Mouse (Mus musculus) midbrain, embryonic 13.5 days (tissue): Measurements from ENCODE around the gene Fndc7. TPM values are rescaled to one million over a fixed set of nuclear protein-coding genes. Genes with fewer than 3 reads are reported as not detected.

Experiments
- ATAC-seq: fragments of 200-750 bp; cut with Nextera tagmentation; 2 replicates; pipeline ENCODE4 v1.8.0; 2017; ENCODE audit warnings: mild to moderate bottlenecking, moderate TSS enrichment, moderate library complexity
- H3K27ac ChIP-seq: fragments of 300-500 bp; sonication (generic); 2 replicates; pipeline ENCODE4 v1.5.1; 2015; ENCODE audit warnings: inconsistent platforms, mild to moderate bottlenecking, moderate library complexity
- H3K27me3 ChIP-seq: fragments of 300-500 bp; sonication (generic); 2 replicates; pipeline ENCODE4 v1.6.1; 2015; ENCODE audit warnings: mild to moderate bottlenecking, inconsistent platforms
- H3K36me3 ChIP-seq: fragments of 300-500 bp; sonication (generic); 2 replicates; pipeline ENCODE4 v1.6.1; 2015; ENCODE audit warnings: mild to moderate bottlenecking, inconsistent platforms
- H3K4me1 ChIP-seq: fragments of 300-500 bp; sonication (generic); replicated peaks from 2 replicates; pipeline ENCODE4 v1.6.1; 2015; ENCODE audit warnings: inconsistent platforms
- H3K4me2 ChIP-seq: fragments of 300-500 bp; sonication (generic); replicated peaks from 2 replicates; pipeline ENCODE4 v1.6.1; 2015; ENCODE audit warnings: moderate library complexity, mild to moderate bottlenecking, inconsistent platforms
- H3K4me3 ChIP-seq: fragments of 300-500 bp; sonication (generic); replicated peaks from 2 replicates; pipeline ENCODE4 v1.5.1; 2015; ENCODE audit warnings: mild to moderate bottlenecking, inconsistent platforms
- H3K9ac ChIP-seq: fragments of 300-500 bp; sonication (generic); replicated peaks from 2 replicates; pipeline ENCODE4 v1.6.1; 2015; ENCODE audit warnings: mild to moderate bottlenecking, inconsistent platforms
- H3K9me3 ChIP-seq: fragments of 300-500 bp; sonication (generic); 2 replicates; pipeline ENCODE4 v1.6.1; 2016; ENCODE audit warnings: mild to moderate bottlenecking, inconsistent platforms
- WGBS: fragments of 180-500 bp; shearing (Covaris S2); methylation state at CpG from one replicate; pipeline ENCODE4 v1.1.7; 2015; 5-methylcytosine and 5-hydroxymethylcytosine counted together
- polyA plus RNA-seq: library from polyadenylated mRNA; unstranded; fragments of >200 nt; fragmentation: Nextera tagmentation; extraction: Ambion mirVana; gene quantifications from 2 replicates; pipeline ENCODE4 v1.2.1, GENCODE M21; 2015

The Fndc7 gene
- polyA plus RNA-seq, 1 experiment from 2014 or later, result not detected

DNA sequence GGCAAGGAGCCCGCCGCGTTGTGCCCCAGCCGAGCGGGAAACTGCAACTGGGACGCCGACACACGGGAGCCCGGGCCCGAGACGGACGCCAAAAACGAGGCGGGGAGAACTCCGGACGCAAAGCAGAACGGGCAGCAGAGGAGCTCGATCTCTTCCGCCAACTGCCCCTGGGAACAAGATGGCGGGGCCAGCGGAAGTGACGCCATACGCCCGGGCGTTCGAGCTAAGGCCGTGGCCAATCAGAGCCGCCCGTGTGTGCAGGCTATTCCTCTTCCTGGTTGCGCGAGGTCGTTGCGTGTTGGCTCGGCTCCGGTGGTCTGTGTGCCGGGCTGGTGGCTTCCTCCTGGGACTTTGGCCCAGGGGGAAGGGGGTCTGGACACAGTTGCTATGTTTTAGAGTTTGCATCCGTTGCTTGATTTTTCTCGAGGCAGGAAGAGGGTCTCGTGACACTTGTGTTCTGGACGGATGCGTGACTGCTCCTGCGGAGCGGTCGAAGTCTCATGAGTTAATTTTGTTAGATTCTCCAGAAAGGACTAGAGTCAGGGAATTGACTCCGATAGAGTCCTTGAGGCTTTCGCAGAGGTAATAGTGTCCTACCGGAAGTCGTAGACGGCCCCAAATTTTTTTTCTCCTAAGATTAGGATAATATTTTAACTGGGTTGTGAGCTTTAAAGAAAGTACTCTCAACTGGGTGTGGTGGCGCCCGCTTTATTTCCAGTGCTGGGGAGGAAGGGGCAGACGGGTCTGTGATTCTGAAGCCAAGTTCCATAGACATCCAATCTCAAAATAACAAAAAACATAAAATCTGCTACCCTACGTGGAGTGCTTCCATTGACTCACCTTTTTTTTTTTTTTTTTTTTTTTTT, 22.0 kb upstream of the Fndc7 start, which contains the start of gene Prpf38b:
Prpf38b (minus strand) TSS at position 180 of the 866 bp plus-strand sequence.
- Histone ChIP-seq H3K4me2 (peak within 1 kb of the TSS; percentile 99), H3K9me3 (no peaks in the 10 kb centered on the region), H3K4me1 (peaks cover 27% of the 10 kb centered on the region), H3K27ac (peak within 1 kb of the TSS; percentile 97), H3K9ac (peak within 1 kb of the TSS; percentile 92), H3K27me3 (no peaks in the 10 kb centered on the region), H3K4me3 (peak within 1 kb of the TSS; percentile 95), H3K36me3 (peaks cover 10% of the 10 kb centered on the region; the same call in 1 of the 2 replicates)
- 1% methylated on average over 53 of the region's 53 CpGs for WGBS
- ATAC-seq, result peak; percentile 100

DNA sequence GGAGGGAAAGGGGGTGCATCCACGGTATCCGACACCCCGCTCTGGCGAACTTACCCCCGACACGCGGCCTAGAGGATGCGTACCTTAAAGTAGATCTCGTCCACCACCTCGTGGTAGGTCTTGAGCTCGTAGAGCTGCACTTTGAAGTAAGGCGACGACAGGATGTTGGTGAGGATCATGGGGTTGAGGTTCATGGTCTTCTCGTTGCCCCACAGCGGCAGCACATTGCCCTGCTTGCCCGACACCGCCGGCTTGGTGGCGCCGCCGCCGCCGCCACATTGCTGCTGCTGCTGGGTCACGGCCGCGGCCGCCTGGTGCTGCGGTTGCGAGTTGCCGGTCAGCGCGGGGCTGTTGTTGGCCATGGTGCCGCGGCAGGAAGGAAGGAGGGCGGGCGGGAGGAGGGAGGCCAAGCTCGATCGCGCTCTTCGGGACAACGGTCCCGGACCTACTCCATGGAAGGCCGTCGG, 21.3 kb upstream of the Fndc7 start:
- Histone ChIP-seq H3K36me3 (peaks cover 10% of the 10 kb centered on the region; the same call in 1 of the 2 replicates), H3K27me3 (no peaks in the 10 kb centered on the region), H3K4me3 (peak overlapping the region; percentile 95), H3K4me1 (peaks cover 27% of the 10 kb centered on the region), H3K9ac (peak overlapping the region; percentile 92), H3K27ac (peak overlapping the region; percentile 97), H3K4me2 (peak overlapping the region; percentile 99), H3K9me3 (no peaks in the 10 kb centered on the region)
- 0% methylated on average over 44 of the region's 44 CpGs for WGBS
- ATAC-seq, result peak; percentile 90

DNA sequence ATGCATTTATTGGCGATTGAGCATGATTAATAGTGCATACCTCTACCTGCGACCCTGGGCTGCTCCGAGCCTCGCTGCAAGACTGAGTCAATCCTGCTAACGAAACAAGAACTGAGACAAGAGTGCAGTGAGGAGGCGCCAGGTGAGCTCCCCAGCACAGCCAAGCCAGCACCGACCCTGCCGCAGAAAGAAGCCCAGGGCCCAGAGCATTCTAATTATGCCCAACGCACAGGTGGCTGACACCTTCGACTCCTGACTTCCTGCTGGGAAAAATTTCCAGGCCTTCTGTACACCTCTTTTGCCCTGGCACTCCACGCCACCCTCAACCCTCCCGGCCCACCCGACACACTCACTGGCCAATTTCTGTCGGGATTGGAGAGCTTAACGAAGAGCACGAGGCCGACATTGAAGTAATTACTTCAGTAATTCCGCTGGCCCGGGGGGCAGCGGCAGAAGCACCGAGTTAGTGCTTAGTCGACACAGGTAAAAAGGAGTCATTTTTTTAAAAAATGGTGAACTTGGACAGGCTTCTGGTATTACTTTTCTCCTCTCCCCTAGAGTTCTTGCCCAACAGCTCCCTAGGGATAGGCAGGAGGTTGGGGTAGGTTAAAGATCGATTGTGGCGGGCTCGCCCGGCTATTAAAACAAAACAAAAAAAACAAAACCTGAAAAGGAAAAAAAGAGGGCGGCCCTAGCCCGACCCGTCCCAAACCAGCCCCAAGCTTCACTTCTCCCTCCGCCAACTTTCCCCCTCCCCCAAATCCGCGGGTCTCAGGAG, 20.7 kb upstream of the Fndc7 start:
- Histone ChIP-seq H3K36me3 (peaks cover 14% of the 10 kb centered on the region), H3K4me1 (peaks cover 27% of the 10 kb centered on the region), H3K27me3 (no peaks in the 10 kb centered on the region), H3K27ac (peak overlapping the region; percentile 97), H3K4me3 (peak overlapping the region; percentile 95), H3K4me2 (peak overlapping the region; percentile 99), H3K9ac (peak overlapping the region; percentile 92), H3K9me3 (no peaks in the 10 kb centered on the region)
- ATAC-seq, result no peak
- under 1% methylated on average over 32 of the region's 32 CpGs for WGBS

DNA sequence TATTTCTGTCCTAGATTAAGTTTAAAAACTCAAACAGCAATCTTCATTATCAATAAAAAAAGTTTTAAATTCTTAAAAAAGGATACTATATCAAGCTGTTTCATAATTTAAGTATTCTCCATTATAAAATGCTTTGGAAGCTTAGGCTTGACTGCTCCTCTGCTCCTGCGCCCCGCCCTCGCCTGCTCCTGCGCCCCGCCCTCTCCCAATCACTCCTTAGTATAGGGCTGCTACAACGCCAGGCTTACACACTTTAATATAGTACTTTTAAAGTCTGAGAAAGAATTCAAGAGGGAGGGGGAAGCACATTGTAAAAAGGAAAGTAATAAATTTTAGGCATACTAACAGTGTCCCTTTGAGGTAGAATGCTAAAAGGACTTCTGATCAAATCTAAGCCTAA, 13.1 kb upstream of the Fndc7 start:
- Histone ChIP-seq H3K4me1 (no peaks in the 10 kb centered on the region), H3K36me3 (peaks cover 54% of the 10 kb centered on the region), H3K4me2 (no peak overlapping the region), H3K27ac (no peak overlapping the region), H3K9me3 (no peaks in the 10 kb centered on the region), H3K9ac (no peak overlapping the region), H3K27me3 (no peaks in the 10 kb centered on the region), H3K4me3 (no peak overlapping the region)
- no peak for ATAC-seq
- 95% methylated on average over 6 of the region's 6 CpGs for WGBS

DNA sequence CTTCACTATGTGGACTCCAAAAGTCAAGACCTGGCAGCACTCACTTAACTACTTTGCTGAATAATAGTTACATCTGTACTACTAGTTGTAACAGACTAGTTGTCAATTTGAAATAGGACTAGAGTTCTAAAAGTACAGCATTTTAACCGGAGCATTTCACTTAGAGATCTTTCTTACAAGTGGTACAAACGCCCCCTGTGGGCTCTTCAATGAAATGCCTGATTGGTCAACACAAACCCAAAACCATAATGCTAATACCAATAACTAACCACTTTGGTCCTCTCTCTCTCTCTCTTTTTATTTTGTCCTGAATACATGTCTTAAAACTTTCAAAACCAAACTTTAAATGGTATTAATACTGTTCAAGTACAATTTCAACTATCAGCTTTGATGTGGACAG, 12.2 kb upstream of the Fndc7 start:
- no peak for ATAC-seq
- 57% methylated on average over 2 of the region's 2 CpGs for WGBS
- peaks cover 50% of the 10 kb centered on the region for H3K36me3 ChIP-seq

DNA sequence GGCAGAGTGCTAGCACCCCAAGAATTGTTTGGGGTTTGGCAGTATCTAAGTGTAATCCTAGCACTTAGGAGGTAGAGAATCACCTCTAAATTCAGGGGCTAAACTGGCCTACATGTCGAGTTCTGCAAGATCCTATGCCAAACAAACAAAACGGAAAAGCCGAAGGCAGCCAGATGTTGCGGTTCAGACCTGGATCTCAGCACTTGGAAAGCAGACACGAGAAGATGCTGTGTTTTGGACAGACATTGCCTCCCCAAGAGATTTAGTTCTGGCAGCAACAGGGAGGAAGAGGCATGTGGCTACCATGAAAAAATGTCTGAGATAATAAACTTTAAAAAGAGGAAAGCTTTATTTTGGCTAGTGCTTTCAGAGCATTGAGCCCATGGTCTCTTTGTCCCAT, 10.9 kb upstream of the Fndc7 start:
- no peak overlapping the region for H3K9ac ChIP-seq
- no peak for ATAC-seq
- H3K4me2 ChIP-seq, result no peak overlapping the region
- H3K9me3 ChIP-seq, result no peaks in the 10 kb centered on the region
- WGBS, result 83% methylated on average over 5 of the region's 5 CpGs
- H3K4me3 ChIP-seq, result no peak overlapping the region
- H3K27ac ChIP-seq, result no peak overlapping the region
- no peaks in the 10 kb centered on the region for H3K4me1 ChIP-seq
- H3K27me3 ChIP-seq, result no peaks in the 10 kb centered on the region
- peaks cover 46% of the 10 kb centered on the region for H3K36me3 ChIP-seq

More for the DNA sequence above, 12.2 kb upstream of the Fndc7 start:
- no peaks in the 10 kb centered on the region for H3K27me3 ChIP-seq
- H3K27ac ChIP-seq, result no peak overlapping the region
- no peak overlapping the region for H3K4me3 ChIP-seq
- no peaks in the 10 kb centered on the region for H3K9me3 ChIP-seq
- no peak overlapping the region for H3K4me2 ChIP-seq
- H3K4me1 ChIP-seq, result no peaks in the 10 kb centered on the region
- no peak overlapping the region for H3K9ac ChIP-seq

DNA sequence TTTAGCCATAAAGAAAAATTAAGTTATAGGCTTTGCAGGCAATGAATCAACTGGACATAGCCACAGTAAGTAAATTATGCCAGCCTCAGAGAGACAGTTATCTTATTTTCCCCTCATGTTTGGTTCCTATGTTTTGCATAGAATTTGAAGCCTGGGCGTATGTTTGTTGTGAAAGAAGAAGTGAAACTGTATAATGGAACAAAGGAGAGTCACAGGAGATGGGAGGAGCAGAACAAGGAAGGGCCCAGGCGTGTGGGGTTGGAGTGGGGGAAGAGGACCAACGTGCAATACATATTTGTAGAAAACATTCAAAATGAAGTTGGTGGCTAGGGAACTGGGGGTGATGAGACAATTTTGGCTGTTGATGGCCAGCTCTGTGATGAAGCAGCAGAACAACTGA, 10.3 kb upstream of the Fndc7 start:
- 89% methylated on average over 3 of the region's 3 CpGs for WGBS
- H3K4me1 ChIP-seq, result no peaks in the 10 kb centered on the region

DNA sequence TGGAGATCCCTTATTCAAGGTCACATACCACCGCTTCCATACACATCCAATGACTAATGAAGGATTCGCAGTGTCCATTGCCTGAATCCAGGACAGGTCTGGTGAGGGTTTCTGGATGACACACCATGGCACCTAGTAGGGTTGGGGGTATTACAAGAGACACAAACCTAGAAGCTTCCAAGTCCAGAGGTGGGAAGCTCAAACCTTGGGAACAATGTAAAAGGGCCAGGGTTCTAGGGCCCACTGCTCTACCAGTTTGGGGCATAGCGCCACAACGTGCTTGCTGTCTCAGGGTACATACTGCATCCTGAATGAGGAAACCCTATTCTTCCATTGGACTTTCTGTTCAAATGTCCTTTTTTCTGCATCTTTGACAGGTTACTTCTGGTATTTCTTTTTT, 8.8 kb upstream of the Fndc7 start:
- 94% methylated on average over 4 of the region's 4 CpGs for WGBS
- H3K9me3 ChIP-seq, result no peaks in the 10 kb centered on the region
- H3K36me3 ChIP-seq, result peaks cover 28% of the 10 kb centered on the region
- no peak overlapping the region for H3K9ac ChIP-seq
- no peak overlapping the region for H3K27ac ChIP-seq
- H3K4me1 ChIP-seq, result no peaks in the 10 kb centered on the region
- H3K27me3 ChIP-seq, result no peaks in the 10 kb centered on the region
- no peak for ATAC-seq
- no peak overlapping the region for H3K4me3 ChIP-seq
- H3K4me2 ChIP-seq, result no peak overlapping the region

More for the DNA sequence above, 10.3 kb upstream of the Fndc7 start:
- Histone ChIP-seq H3K9ac (no peak overlapping the region), H3K27ac (no peak overlapping the region), H3K4me3 (no peak overlapping the region), H3K36me3 (peaks cover 43% of the 10 kb centered on the region), H3K27me3 (no peaks in the 10 kb centered on the region), H3K9me3 (no peaks in the 10 kb centered on the region), H3K4me2 (no peak overlapping the region)
- no peak for ATAC-seq

DNA sequence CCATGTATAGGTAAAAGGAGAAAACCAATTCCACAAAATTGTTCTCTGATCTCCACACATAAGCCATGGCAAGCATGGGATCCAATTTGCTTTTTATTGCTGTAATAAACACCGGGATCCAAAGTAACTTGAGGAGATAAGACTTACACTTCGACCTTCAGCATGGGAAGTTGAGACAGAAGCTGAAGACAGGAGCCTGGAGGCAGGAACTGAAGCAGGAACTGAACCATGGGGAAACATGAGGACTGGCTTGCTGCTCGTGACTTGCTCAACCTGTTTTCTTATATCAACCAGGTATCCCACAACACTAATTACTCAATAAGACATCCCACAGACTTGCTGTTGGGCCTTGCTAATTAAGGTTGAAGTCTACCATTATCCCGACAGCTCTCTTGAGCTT, 3.1 kb upstream of the Fndc7 start:
- Histone ChIP-seq H3K36me3 (no peaks in the 10 kb centered on the region), H3K4me2 (no peak overlapping the region), H3K9me3 (no peaks in the 10 kb centered on the region), H3K4me3 (no peak overlapping the region), H3K4me1 (no peaks in the 10 kb centered on the region), H3K9ac (no peak overlapping the region), H3K27ac (no peak overlapping the region), H3K27me3 (no peaks in the 10 kb centered on the region)
- 82% methylated on average over 4 of the region's 4 CpGs for WGBS
- no peak for ATAC-seq

DNA sequence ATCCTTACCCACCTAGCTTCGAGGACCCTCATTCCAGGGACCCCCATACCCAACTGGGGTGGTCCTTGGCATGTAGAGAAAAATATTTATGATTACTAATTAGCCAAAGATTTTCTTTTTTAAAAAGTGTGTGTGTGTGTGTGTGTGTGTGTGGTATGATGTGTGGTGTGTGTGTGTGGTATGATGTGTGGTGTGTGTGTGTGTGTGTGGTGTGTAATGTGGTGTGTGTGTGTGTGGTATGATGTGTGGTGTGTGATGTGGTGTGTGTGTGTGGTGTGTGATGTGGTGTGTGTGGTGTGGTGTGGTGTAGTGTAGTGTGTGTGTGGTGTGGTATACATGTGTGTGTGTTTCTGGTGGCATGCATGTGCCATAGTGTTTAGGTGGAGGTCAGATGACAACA, 2.3 kb upstream of the Fndc7 start:
- 89% methylated on average over 1 of the region's 1 CpGs for WGBS
- H3K4me1 ChIP-seq, result peaks cover 3% of the 10 kb centered on the region; the same call in 1 of the 2 replicates
- H3K9me3 ChIP-seq, result no peaks in the 10 kb centered on the region
- no peaks in the 10 kb centered on the region for H3K36me3 ChIP-seq
- ATAC-seq, result no peak
- H3K4me2 ChIP-seq, result no peak overlapping the region
- H3K27me3 ChIP-seq, result no peaks in the 10 kb centered on the region
- no peak overlapping the region for H3K4me3 ChIP-seq
- H3K27ac ChIP-seq, result no peak overlapping the region
- no peak overlapping the region for H3K9ac ChIP-seq

DNA sequence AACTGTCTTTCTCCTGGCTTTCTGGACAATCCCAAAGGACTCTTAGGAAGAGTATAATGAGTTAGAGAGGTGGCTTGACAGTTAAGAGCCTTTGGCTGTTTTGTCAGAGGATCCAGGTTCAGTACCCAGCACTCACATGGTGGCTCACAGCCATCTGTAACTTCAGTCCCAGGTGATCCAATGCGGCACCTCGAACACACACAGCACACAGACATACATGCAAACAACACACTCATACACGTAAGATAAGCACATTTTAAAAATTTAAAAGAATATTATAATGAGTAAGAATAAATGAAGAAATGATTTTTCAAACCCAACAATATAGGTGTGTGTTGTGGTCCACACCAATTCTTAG, 2.2 kb downstream of the Fndc7 start:
- no peak for ATAC-seq
- Histone ChIP-seq H3K4me1 (peaks cover 21% of the 10 kb centered on the region), H3K36me3 (no peaks in the 10 kb centered on the region), H3K9ac (no peak overlapping the region), H3K27me3 (no peaks in the 10 kb centered on the region), H3K4me2 (no peak overlapping the region), H3K9me3 (no peaks in the 10 kb centered on the region), H3K27ac (no peak overlapping the region), H3K4me3 (no peak overlapping the region)
- WGBS, result 91% methylated on average over 3 of the region's 3 CpGs
